Mouse (Mus musculus) embryonic facial prominence, embryonic 10.5 days (tissue): Measurements from ENCODE around the gene Smpd3. TPM values are rescaled to one million over a fixed set of nuclear protein-coding genes. Genes with fewer than 3 reads are reported as not detected.

ENCODE experiments used
- DNase-seq: peaks from one replicate; pipeline ENCODE4 v3.0.0-alpha.2; 2017; ENCODE audit warnings: low spot score
- H3K27ac ChIP-seq: fragments of 300-500 bp; sonication (generic); replicated peaks from 2 replicates; pipeline ENCODE4 v1.5.1; 2016; ENCODE audit warnings: mild to moderate bottlenecking
- H3K27me3 ChIP-seq: fragments of 300-500 bp; sonication (generic); replicated peaks from 2 replicates; pipeline ENCODE4 v1.6.1; 2016; ENCODE audit warnings: low read depth, mild to moderate bottlenecking; ENCODE audit not compliant: poor library complexity, severe bottlenecking
- H3K36me3 ChIP-seq: fragments of 300-500 bp; sonication (generic); replicated peaks from 2 replicates; pipeline ENCODE4 v1.6.1; 2016; ENCODE audit warnings: mild to moderate bottlenecking, moderate library complexity
- H3K4me1 ChIP-seq: fragments of 300-500 bp; sonication (generic); 2 replicates; pipeline ENCODE4 v1.6.1; 2016
- H3K4me3 ChIP-seq: fragments of 300-500 bp; sonication (generic); 2 replicates; pipeline ENCODE4 v1.5.1; 2016; ENCODE audit warnings: mild to moderate bottlenecking, moderate library complexity
- H3K9me3 ChIP-seq: fragments of 300-500 bp; sonication (generic); 2 replicates; pipeline ENCODE4 v1.6.1; 2016; ENCODE audit warnings: mild to moderate bottlenecking
- WGBS: fragments of 180-500 bp; shearing (Covaris S2); methylation state at CpG from one replicate; pipeline ENCODE4 v1.1.7; 2016; 5-methylcytosine and 5-hydroxymethylcytosine counted together
- polyA plus RNA-seq: library from polyadenylated mRNA; unstranded; fragments of >200 nt; fragmentation: Nextera tagmentation; extraction: Ambion mirVana; gene quantifications from 2 replicates; pipeline ENCODE4 v1.2.1, GENCODE M21; 2016

Smpd3 gene
- polyA plus RNA-seq, 1 experiment from 2014 or later: 4.0 TPM

- no peak for DNase-seq
- Histone ChIP-seq H3K4me3 (no peak overlapping the region), H3K36me3 (no peaks in the 10 kb centered on the region), H3K27ac (no peak overlapping the region), H3K9me3 (no peaks in the 10 kb centered on the region), H3K27me3 (no peaks in the 10 kb centered on the region), H3K4me1 (peaks cover 23% of the 10 kb centered on the region)
- WGBS: 83% methylated on average over 5 of the region's 5 CpGs
Measured at GRCm38 (mm10) chr8:106276709-106277317, 61.0 kb downstream of the Smpd3 start.

GRCm38 (mm10) chr8:106273468-106273867, 64.3 kb downstream of the Smpd3 start:
- 82% methylated on average over 3 of the region's 3 CpGs for WGBS
- Histone ChIP-seq H3K4me1 (peaks cover 41% of the 10 kb centered on the region), H3K27ac (no peak overlapping the region)

GRCm38 (mm10) chr8:106271378-106271777, 66.4 kb downstream of the Smpd3 start:
- Histone ChIP-seq H3K27me3 (no peaks in the 10 kb centered on the region), H3K4me1 (peaks cover 38% of the 10 kb centered on the region), H3K27ac (peak overlapping the region; percentile 79), H3K4me3 (no peak overlapping the region; the same call in 1 of the 2 replicates), H3K36me3 (no peaks in the 10 kb centered on the region), H3K9me3 (no peaks in the 10 kb centered on the region)
- 68% methylated on average over 4 of the region's 4 CpGs for WGBS
- DNase-seq: no peak

More at GRCm38 (mm10) chr8:106273468-106273867, 64.3 kb downstream of the Smpd3 start:
- H3K36me3 ChIP-seq: no peaks in the 10 kb centered on the region
- H3K4me3 ChIP-seq: no peak overlapping the region
- H3K27me3 ChIP-seq: no peaks in the 10 kb centered on the region
- no peak for DNase-seq
- H3K9me3 ChIP-seq: no peaks in the 10 kb centered on the region

GRCm38 (mm10) chr8:106270804-106271203, 67.0 kb downstream of the Smpd3 start:
- peak overlapping the region; percentile 3; the same call in 1 of the 2 replicates for H3K4me3 ChIP-seq
- peaks cover 38% of the 10 kb centered on the region for H3K4me1 ChIP-seq
- H3K27ac ChIP-seq: peak overlapping the region; percentile 79
- H3K36me3 ChIP-seq: no peaks in the 10 kb centered on the region
- H3K27me3 ChIP-seq: no peaks in the 10 kb centered on the region
- H3K9me3 ChIP-seq: no peaks in the 10 kb centered on the region
- 21% methylated on average over 5 of the region's 5 CpGs for WGBS
- DNase-seq: peak; percentile 75

- H3K27ac ChIP-seq: 0 out of 2 replicates have a peak overlapping the region, but pooled peaks have one; percentile 79
- no peaks in the 10 kb centered on the region for H3K9me3 ChIP-seq
- no peak for DNase-seq
- WGBS: 71% methylated on average over 5 of the region's 5 CpGs
- H3K27me3 ChIP-seq: no peaks in the 10 kb centered on the region
- H3K36me3 ChIP-seq: no peaks in the 10 kb centered on the region; the same call in 1 of the 2 replicates
- no peak overlapping the region for H3K4me3 ChIP-seq
- peaks cover 45% of the 10 kb centered on the region for H3K4me1 ChIP-seq
Measured at GRCm38 (mm10) chr8:106268710-106269346, 69.0 kb downstream of the Smpd3 start.

- Histone ChIP-seq H3K27ac (0 out of 2 replicates have a peak overlapping the region, but pooled peaks have one; percentile 12), H3K36me3 (peaks cover 9% of the 10 kb centered on the region), H3K27me3 (no peaks in the 10 kb centered on the region), H3K4me1 (peaks cover 24% of the 10 kb centered on the region), H3K9me3 (no peaks in the 10 kb centered on the region), H3K4me3 (no peak overlapping the region)
- DNase-seq: no peak
- 87% methylated on average over 17 of the region's 17 CpGs for WGBS
Measured at GRCm38 (mm10) chr8:106265398-106265797, 72.4 kb downstream of the Smpd3 start.

GRCm38 (mm10) chr8:106263928-106264327, 73.9 kb downstream of the Smpd3 start:
- Histone ChIP-seq H3K27me3 (no peaks in the 10 kb centered on the region), H3K4me1 (peaks cover 9% of the 10 kb centered on the region), H3K4me3 (no peak overlapping the region), H3K9me3 (no peaks in the 10 kb centered on the region), H3K27ac (no peak overlapping the region), H3K36me3 (peaks cover 22% of the 10 kb centered on the region)
- WGBS: 89% methylated on average over 4 of the region's 4 CpGs
- DNase-seq: no peak

- Histone ChIP-seq H3K4me3 (no peak overlapping the region), H3K9me3 (no peaks in the 10 kb centered on the region), H3K27ac (peak overlapping the region; percentile 4; the same call in 1 of the 2 replicates), H3K36me3 (peaks cover 36% of the 10 kb centered on the region), H3K4me1 (peaks cover 7% of the 10 kb centered on the region), H3K27me3 (no peaks in the 10 kb centered on the region)
- DNase-seq: no peak
- 82% methylated on average over 5 of the region's 5 CpGs for WGBS
Measured at GRCm38 (mm10) chr8:106262343-106262742, 75.4 kb downstream of the Smpd3 start.

GRCm38 (mm10) chr8:106260894-106261293, 76.9 kb downstream of the Smpd3 start:
- Histone ChIP-seq H3K36me3 (peaks cover 47% of the 10 kb centered on the region), H3K27me3 (no peaks in the 10 kb centered on the region), H3K4me1 (peaks cover 7% of the 10 kb centered on the region), H3K27ac (no peak overlapping the region), H3K9me3 (no peaks in the 10 kb centered on the region), H3K4me3 (no peak overlapping the region)
- 85% methylated on average over 4 of the region's 4 CpGs for WGBS
- DNase-seq: no peak

GRCm38 (mm10) chr8:106259579-106260255, 78.1 kb downstream of the Smpd3 start:
- Histone ChIP-seq H3K36me3 (peaks cover 56% of the 10 kb centered on the region), H3K9me3 (no peaks in the 10 kb centered on the region), H3K4me1 (no peaks in the 10 kb centered on the region), H3K27me3 (no peaks in the 10 kb centered on the region), H3K4me3 (no peak overlapping the region), H3K27ac (no peak overlapping the region)
- no peak for DNase-seq
- 92% methylated on average over 10 of the region's 10 CpGs for WGBS

- no peaks in the 10 kb centered on the region for H3K9me3 ChIP-seq
- no peaks in the 10 kb centered on the region for H3K4me1 ChIP-seq
- H3K4me3 ChIP-seq: no peak overlapping the region
- H3K36me3 ChIP-seq: peaks cover 72% of the 10 kb centered on the region
- WGBS: 33% methylated on average over 1 of the region's 1 CpGs
- H3K27me3 ChIP-seq: no peaks in the 10 kb centered on the region
- no peak overlapping the region for H3K27ac ChIP-seq
- no peak for DNase-seq
Measured at GRCm38 (mm10) chr8:106258169-106258568, 79.6 kb downstream of the Smpd3 start.

GRCm38 (mm10) chr8:106250186-106250585, 87.6 kb downstream of the Smpd3 start:
- 76% methylated on average over 4 of the region's 4 CpGs for WGBS
- Histone ChIP-seq H3K4me1 (no peaks in the 10 kb centered on the region), H3K27me3 (no peaks in the 10 kb centered on the region), H3K27ac (no peak overlapping the region), H3K9me3 (no peaks in the 10 kb centered on the region), H3K4me3 (no peak overlapping the region), H3K36me3 (peaks cover 99% of the 10 kb centered on the region)
- no peak for DNase-seq
